Mouse (Mus musculus): ENCODE results near the gene Adamtsl1.

GRCm38 (mm10) chr4:86158551-86158950, 644.6 kb downstream of the Adamtsl1 start:
- no peak for TF ChIP-seq ZNF384 (IDR thresholded peaks at IDR 0.05; ENCODE audit: low read depth, low read length)
- no peak for TF ChIP-seq MAFK (IDR thresholded peaks at IDR 0.05; ENCODE audit: insufficient read depth, low read depth, low read length)
- no peak for TF ChIP-seq HCFC1 (IDR thresholded peaks at IDR 0.05; ENCODE audit: borderline replicate concordance, insufficient read depth, low read length)
- TF ChIP-seq ZC3H11A (IDR thresholded peaks at IDR 0.05; ENCODE audit: borderline replicate concordance, low read depth, low read length): no peak

All from ES-E14 (cell line).